In genomic region chr7:78402495-78402894, GRCm38 (mm10) we compare ENCODE assay signal across 15 mouse cellular contexts.
"Had no signal": no experiment of that assay in that cellular context is flagged by ENCODE, and none has a peak within 500 bp of the region (broad histone marks: within the 10 kb centered on the region; RNA-seq: fewer than 3 reads in every experiment).

No protein-coding gene starts in this region.

- ATAC-seq: intestine, postnatal 0 days had no signal

- H3K4me2 ChIP-seq: kidney, embryonic 15.5 days; liver, embryonic 13.5 days; lung, embryonic 15.5 days; midbrain, embryonic 11.5 days had no signal

- H3K4me1 ChIP-seq: kidney, embryonic 15.5 days; liver, embryonic 13.5 days had no signal

- H3K36me3 ChIP-seq: kidney, embryonic 15.5 days; liver, embryonic 13.5 days; lung, embryonic 15.5 days had no signal

- H3K9me3 ChIP-seq: kidney, embryonic 15.5 days; liver, embryonic 13.5 days; lung, embryonic 15.5 days had no signal

- H3K27ac ChIP-seq: kidney, embryonic 15.5 days; liver, embryonic 13.5 days; lung, embryonic 15.5 days had no signal

- H3K9ac ChIP-seq: kidney, embryonic 15.5 days; liver, embryonic 13.5 days; lung, embryonic 15.5 days had no signal

- DNase-seq: kidney, adult 2 months; kidney, postnatal 14 days; kidney, postnatal 4 days; layer of hippocampus, adult 9-11 months; layer of hippocampus, postnatal 36 days; liver, embryonic 13.5 days; lung, postnatal 36 days; midbrain, embryonic 14.5 days; thymus, adult 18-20 months; thymus, postnatal 4 days had no signal

- H3K27me3 ChIP-seq: kidney, embryonic 15.5 days; liver, embryonic 13.5 days; lung, embryonic 15.5 days had no signal

- H3K4me3 ChIP-seq: kidney, embryonic 15.5 days; left cerebral cortex, adult 2 months; liver, embryonic 13.5 days; lung, embryonic 15.5 days had no signal
